Mouse (Mus musculus): Measurements from ENCODE around the gene Gramd2. TPM values are rescaled to one million over a fixed set of nuclear protein-coding genes. Genes with fewer than 3 reads are reported as not detected.

The Gramd2 gene
- polyA plus RNA-seq, 1 experiment = 6.3 TPM

Other genes starting within 250 kb of the Gramd2 start
- 40.0 and 45.5 TPM in 2 replicates for gene Arih1, start 193.5 kb upstream of the Gramd2 start, polyA plus RNA-seq (2012; rRNA removed)
- gene Hexa, start 140.6 kb upstream of the Gramd2 start, polyA plus RNA-seq (2012; rRNA removed) = 103 and 106 TPM in 2 replicates
- gene Tmem202, start 140.3 kb upstream of the Gramd2 start, polyA plus RNA-seq (2012; rRNA removed) = 1.3 and 1.5 TPM in 2 replicates
- gene Celf6, start 102.2 kb upstream of the Gramd2 start, polyA plus RNA-seq (2012; rRNA removed) = 0.19 and 0.21 TPM in 2 replicates
- gene Parp6, start 62.9 kb upstream of the Gramd2 start, polyA plus RNA-seq (2012; rRNA removed) = 52.4 and 53.9 TPM in 2 replicates
- gene Pkm, start 23.8 kb upstream of the Gramd2 start, polyA plus RNA-seq (2012; rRNA removed) = 888 and 1,061 TPM in 2 replicates
- gene Senp8, start 70.6 kb downstream of the Gramd2 start, polyA plus RNA-seq (2012; rRNA removed) = 6.5 and 7.0 TPM in 2 replicates
- 9.2 and 9.6 TPM in 2 replicates for gene Myo9a, start 70.8 kb downstream of the Gramd2 start, polyA plus RNA-seq (2012; rRNA removed)

Data from urinary bladder, adult 2 months (tissue).